Mouse (Mus musculus): Measurements from ENCODE around the gene Slc18a3.
A peak's percentile ranks its signal among the peaks of the same experiment; 100 is the strongest.

GRCm38 (mm10) chr14:32472996-32473395 is 8.3 kb upstream of the Slc18a3 start:
- no peak for TF ChIP-seq POLR2A (IDR thresholded peaks at IDR 0.05; ENCODE audit: low read depth, low read length)
- peak; percentile 49; the same call in 1 of the 2 replicates for TF ChIP-seq CTCF (IDR thresholded peaks at IDR 0.05; ENCODE audit: extremely low read depth, insufficient read depth, insufficient read length, insufficient replicate concordance)
